Mouse (Mus musculus) left cerebral cortex, postnatal 14 days (tissue): ENCODE measurements around the gene Cyfip1. TPM values are rescaled to one million over a fixed set of nuclear protein-coding genes. Genes with fewer than 3 reads are reported as not detected.

Experiments used
- total RNA-seq, 2 experiments: library from RNA; stranded (reverse); gene quantifications; 2 replicates each; pipeline ENCODE4 v1.2.3; 2021

The Cyfip1 gene
- total RNA-seq, 2 experiments from 2014 or later, result 71.3 to 75.2 TPM

Other genes with a start within 250 kb of the Cyfip1 start
- 10 to 100 TPM; 11.2 to 13.9 TPM for gene Siglech, start 73.6 kb upstream of the Cyfip1 start, total RNA-seq
- gene Tubgcp5, start 47.6 kb upstream of the Cyfip1 start, total RNA-seq, result 10 to 100 TPM; 30.3 to 33.2 TPM
- 10 to 100 TPM; 52.6 to 64.8 TPM for gene Nipa2, start 120.7 kb downstream of the Cyfip1 start, total RNA-seq
- gene Nipa1, start 178.2 kb downstream of the Cyfip1 start, total RNA-seq, result 10 to 100 TPM; 72.0 to 73.9 TPM
- gene Herc2, start 208.5 kb downstream of the Cyfip1 start, total RNA-seq, result 100 to 1,000 TPM; 132 to 150 TPM